Mouse (Mus musculus): Measurements from ENCODE around the gene Arhgap31. TPM values are rescaled to one million over a fixed set of nuclear protein-coding genes. Genes with fewer than 3 reads are reported as not detected.
A peak's percentile ranks its signal among the peaks of the same experiment; 100 is the strongest.

The Arhgap31 gene
- polyA plus RNA-seq, 1 experiment from 2014 or later, result 36.1 TPM

DNA sequence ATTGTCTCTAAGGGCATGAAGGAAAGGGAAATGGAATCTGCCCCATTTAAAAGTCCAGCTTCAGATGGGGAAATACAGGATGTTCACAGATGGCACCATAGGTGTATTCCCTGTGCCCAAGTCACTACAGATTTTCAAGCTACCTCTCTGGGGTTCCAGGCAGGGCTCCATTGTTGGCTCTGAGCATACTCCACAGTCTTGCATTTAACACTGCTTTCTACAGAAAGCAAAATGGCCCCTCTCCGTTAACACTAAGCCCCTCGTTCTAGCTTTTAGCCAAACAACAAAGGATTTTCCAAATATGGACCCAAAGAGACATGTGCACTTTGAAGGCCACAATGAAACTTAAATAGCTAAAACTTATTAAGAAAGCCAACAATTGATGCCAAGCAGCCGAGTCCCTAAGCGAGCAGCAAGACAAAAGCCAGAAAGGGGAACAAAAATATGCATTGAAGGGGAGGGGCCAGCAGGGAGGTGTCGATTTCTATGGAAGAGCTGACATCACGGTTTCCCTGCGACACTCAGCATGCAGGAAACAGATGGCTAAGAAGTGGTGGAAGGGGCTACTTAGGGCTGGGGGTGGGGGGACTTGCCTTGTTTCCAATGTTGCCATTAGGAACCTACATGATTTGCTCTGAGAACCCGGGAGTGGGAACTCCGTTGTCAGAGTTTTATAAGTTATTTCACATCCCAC lies 11.4 kb downstream of the Arhgap31 start:
- Histone ChIP-seq H3K27ac (peak overlapping the region; percentile 68), H3K27me3 (no peaks in the 10 kb centered on the region), H3K4me1 (replicated peaks) (peaks cover 69% of the 10 kb centered on the region), H3K36me3 (peaks cover 5% of the 10 kb centered on the region; the same call in 1 of the 2 replicates), H3K9me3 (replicated peaks) (no peaks in the 10 kb centered on the region), H3K4me2 (peak overlapping the region; percentile 37), H3K4me3 (no peak overlapping the region), H3K9ac (no peak overlapping the region)
- ATAC-seq (replicated peaks; ENCODE audit: insufficient number of reproducible peaks, insufficient read depth, low FRiP score, low read depth), result no peak; the same call in 1 of the 2 replicates
- WGBS, result 21% methylated on average over 9 of the region's 9 CpGs

DNA sequence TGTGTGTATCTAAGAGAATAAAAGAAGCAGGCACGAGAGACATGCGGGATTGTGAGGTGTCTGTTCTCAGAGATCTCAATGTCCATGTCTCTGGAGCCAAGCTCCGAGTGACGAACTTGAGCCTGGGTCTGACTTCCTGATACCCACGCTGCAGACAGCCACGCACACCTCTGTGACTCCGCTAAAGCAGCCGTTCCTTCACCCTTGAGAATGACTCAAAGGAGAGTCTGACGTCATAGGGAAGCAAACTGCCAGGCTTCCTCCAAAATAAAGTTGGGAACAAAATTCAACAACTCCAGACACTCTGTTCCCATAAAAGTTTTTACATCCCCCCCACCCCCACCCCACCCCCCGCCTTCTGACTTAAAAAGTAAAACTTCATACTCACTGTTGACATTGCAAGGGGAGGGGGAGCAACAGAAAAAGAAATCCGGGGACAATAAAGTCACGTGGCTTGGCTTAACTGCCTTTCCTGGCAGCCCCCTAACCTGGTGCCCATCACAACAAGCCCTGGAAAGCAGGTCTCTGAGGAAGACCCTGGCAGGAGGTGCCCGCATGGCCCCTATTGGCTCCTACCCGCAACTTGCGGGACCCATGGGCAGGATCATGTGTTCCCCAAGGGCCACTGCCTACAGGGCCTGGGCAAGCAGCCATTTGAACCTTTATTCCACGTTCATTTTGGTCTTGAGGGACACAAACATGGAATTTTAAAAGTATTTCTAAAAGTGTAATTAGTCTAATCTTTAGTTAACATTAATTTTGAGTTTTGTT lies 12.5 kb downstream of the Arhgap31 start:
- Histone ChIP-seq H3K9ac (no peak overlapping the region), H3K27ac (peak overlapping the region; percentile 46), H3K27me3 (no peaks in the 10 kb centered on the region), H3K36me3 (peaks cover 5% of the 10 kb centered on the region; the same call in 1 of the 2 replicates), H3K4me1 (replicated peaks) (peaks cover 62% of the 10 kb centered on the region), H3K4me3 (no peak overlapping the region), H3K4me2 (peak overlapping the region; percentile 6), H3K9me3 (replicated peaks) (no peaks in the 10 kb centered on the region)
- ATAC-seq (replicated peaks; ENCODE audit: insufficient number of reproducible peaks, insufficient read depth, low FRiP score, low read depth), result 0 out of 2 replicates have a peak, but pooled peaks have one; percentile 24
- 55% methylated on average over 16 of the region's 16 CpGs for WGBS

- Histone ChIP-seq H3K36me3 (peaks cover 14% of the 10 kb centered on the region; the same call in 1 of the 2 replicates), H3K4me1 (replicated peaks) (peaks cover 35% of the 10 kb centered on the region), H3K27ac (no peak overlapping the region), H3K4me3 (no peak overlapping the region), H3K9me3 (replicated peaks) (no peaks in the 10 kb centered on the region), H3K27me3 (no peaks in the 10 kb centered on the region), H3K9ac (no peak overlapping the region), H3K4me2 (no peak overlapping the region)
- no peak for ATAC-seq (replicated peaks; ENCODE audit: insufficient number of reproducible peaks, insufficient read depth, low FRiP score, low read depth)
- WGBS, result 87% methylated on average over 5 of the region's 5 CpGs
These were observed 15.5 kb downstream of the Arhgap31 start for GRCm38 (mm10) chr16:38697611-38698010.

- H3K36me3 ChIP-seq, result peaks cover 21% of the 10 kb centered on the region
These were observed 17.5 kb downstream of the Arhgap31 start for GRCm38 (mm10) chr16:38695557-38695956.

GRCm38 (mm10) chr16:38694906-38695540 lies 18.1 kb downstream of the Arhgap31 start:
- no peak for ATAC-seq (replicated peaks; ENCODE audit: insufficient number of reproducible peaks, insufficient read depth, low FRiP score, low read depth)
- Histone ChIP-seq H3K27me3 (no peaks in the 10 kb centered on the region), H3K27ac (no peak overlapping the region), H3K4me2 (no peak overlapping the region), H3K9me3 (replicated peaks) (no peaks in the 10 kb centered on the region), H3K36me3 (peaks cover 21% of the 10 kb centered on the region), H3K4me3 (no peak overlapping the region), H3K9ac (no peak overlapping the region), H3K4me1 (replicated peaks) (peaks cover 26% of the 10 kb centered on the region)
- 82% methylated on average over 6 of the region's 6 CpGs for WGBS

More at GRCm38 (mm10) chr16:38695557-38695956, 17.5 kb downstream of the Arhgap31 start:
- Histone ChIP-seq H3K9ac (no peak overlapping the region), H3K4me2 (no peak overlapping the region), H3K27me3 (no peaks in the 10 kb centered on the region), H3K9me3 (replicated peaks) (no peaks in the 10 kb centered on the region), H3K4me1 (replicated peaks) (peaks cover 26% of the 10 kb centered on the region), H3K27ac (no peak overlapping the region), H3K4me3 (no peak overlapping the region)
- no peak for ATAC-seq (replicated peaks; ENCODE audit: insufficient number of reproducible peaks, insufficient read depth, low FRiP score, low read depth)
- WGBS, result 78% methylated on average over 5 of the region's 5 CpGs

- H3K9ac ChIP-seq, result no peak overlapping the region
- H3K4me3 ChIP-seq, result no peak overlapping the region
- peak overlapping the region; percentile 61; the same call in 1 of the 2 replicates for H3K27ac ChIP-seq
- H3K27me3 ChIP-seq, result no peaks in the 10 kb centered on the region
- H3K4me1 ChIP-seq (replicated peaks), result peaks cover 47% of the 10 kb centered on the region
- H3K9me3 ChIP-seq (replicated peaks), result no peaks in the 10 kb centered on the region
- no peak overlapping the region for H3K4me2 ChIP-seq
- peaks cover 24% of the 10 kb centered on the region for H3K36me3 ChIP-seq
- WGBS, result 80% methylated on average over 5 of the region's 5 CpGs
- no peak for ATAC-seq (replicated peaks; ENCODE audit: insufficient number of reproducible peaks, insufficient read depth, low FRiP score, low read depth)
These were observed 22.6 kb downstream of the Arhgap31 start for GRCm38 (mm10) chr16:38690501-38690900.

DNA sequence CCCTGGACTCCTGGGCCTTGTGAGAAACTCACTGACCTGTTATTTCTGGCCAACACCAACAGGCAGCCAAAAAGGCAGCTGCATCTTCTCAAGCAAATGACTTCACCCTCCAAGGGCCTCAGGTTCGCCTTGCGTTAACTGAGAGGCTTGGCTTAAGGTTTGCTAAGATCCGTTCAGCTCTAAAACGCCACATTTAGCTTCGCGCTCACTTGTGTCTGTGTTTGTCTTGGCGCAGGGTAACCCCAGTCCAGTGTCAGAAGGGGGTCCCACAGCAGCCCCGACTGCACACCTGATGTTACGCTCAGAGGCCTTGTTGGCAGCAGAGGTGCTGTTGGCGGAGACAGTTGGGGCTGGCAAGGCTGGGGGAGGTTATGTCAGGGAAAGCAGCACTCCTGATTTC lies 23.3 kb downstream of the Arhgap31 start:
- Histone ChIP-seq H3K9ac (no peak overlapping the region), H3K4me3 (no peak overlapping the region), H3K9me3 (replicated peaks) (no peaks in the 10 kb centered on the region), H3K27ac (peak overlapping the region; percentile 61), H3K4me1 (replicated peaks) (peaks cover 47% of the 10 kb centered on the region), H3K36me3 (peaks cover 24% of the 10 kb centered on the region), H3K4me2 (no peak overlapping the region), H3K27me3 (no peaks in the 10 kb centered on the region)
- peak; percentile 36; the same call in 1 of the 2 replicates for ATAC-seq (replicated peaks; ENCODE audit: insufficient number of reproducible peaks, insufficient read depth, low FRiP score, low read depth)
- 59% methylated on average over 10 of the region's 10 CpGs for WGBS

DNA sequence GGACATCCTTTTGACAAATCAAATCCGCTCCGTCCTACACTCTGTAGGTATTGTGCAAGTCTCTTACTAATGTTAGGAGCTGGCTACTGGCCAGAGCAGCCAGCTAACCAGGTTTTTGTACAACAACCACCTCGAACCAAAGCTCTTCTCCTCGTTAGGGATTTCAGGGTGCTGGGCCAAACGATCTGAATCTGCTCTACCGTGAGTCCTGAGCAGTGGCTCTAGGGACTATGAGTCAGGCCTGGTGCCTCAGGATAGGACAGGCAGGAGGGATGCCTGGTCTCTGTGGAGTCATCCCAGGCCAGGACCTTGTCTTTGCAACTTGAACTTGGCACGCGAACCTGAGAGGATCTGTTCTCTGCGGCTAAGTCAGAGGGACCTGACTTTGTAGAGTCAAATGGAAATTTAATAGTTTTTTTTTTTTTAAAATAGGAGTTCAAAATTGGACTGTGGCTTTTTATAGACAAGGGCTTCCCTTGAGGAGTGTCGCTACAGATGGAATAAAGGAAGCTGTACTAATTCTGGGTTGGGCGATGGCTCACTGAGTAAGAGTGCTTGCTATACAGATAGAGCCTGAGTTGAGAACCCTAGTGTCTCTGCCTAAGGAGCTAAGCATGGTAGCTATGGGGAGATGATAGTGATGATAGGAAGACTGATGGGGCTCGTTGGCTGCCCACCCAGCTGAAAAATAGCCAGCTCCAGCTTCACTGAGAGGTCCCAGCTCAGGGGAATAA lies 24.4 kb downstream of the Arhgap31 start:
- peak overlapping the region; percentile 83 for H3K27ac ChIP-seq
- ATAC-seq (replicated peaks; ENCODE audit: insufficient number of reproducible peaks, insufficient read depth, low FRiP score, low read depth), result no peak; the same call in 1 of the 2 replicates
- WGBS, result 47% methylated on average over 12 of the region's 12 CpGs

DNA sequence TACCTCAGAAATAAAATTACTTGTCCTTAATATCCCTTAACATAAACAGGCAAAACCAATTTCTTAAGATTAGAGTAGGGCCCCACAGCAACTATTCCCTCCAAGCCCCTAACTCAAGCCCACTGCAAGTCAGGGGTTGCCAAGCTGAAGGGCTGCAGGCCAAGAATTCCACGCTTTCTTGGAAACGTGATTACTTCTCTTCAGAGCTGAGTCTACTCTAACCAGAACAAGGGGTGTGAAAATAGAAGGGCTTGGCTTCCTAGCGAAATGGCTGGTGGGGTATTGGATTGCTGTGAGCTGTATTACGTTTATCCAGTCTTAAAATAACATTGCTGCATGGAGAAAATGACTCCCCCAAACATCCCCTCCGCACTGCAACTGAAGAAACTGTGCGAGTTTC lies 25.4 kb downstream of the Arhgap31 start:
- no peaks in the 10 kb centered on the region for H3K9me3 ChIP-seq (replicated peaks)
- peak overlapping the region; percentile 83 for H3K27ac ChIP-seq
- no peak overlapping the region for H3K9ac ChIP-seq
- 0 out of 2 replicates have a peak, but pooled peaks have one; percentile 45 for ATAC-seq (replicated peaks; ENCODE audit: insufficient number of reproducible peaks, insufficient read depth, low FRiP score, low read depth)
- H3K4me2 ChIP-seq, result peak overlapping the region; percentile 19
- H3K36me3 ChIP-seq, result peaks cover 15% of the 10 kb centered on the region
- WGBS, result 26% methylated on average over 6 of the region's 6 CpGs
- no peak overlapping the region for H3K4me3 ChIP-seq
- H3K4me1 ChIP-seq (replicated peaks), result peaks cover 54% of the 10 kb centered on the region
- no peaks in the 10 kb centered on the region for H3K27me3 ChIP-seq

More for the DNA sequence above, 24.4 kb downstream of the Arhgap31 start:
- H3K4me3 ChIP-seq, result no peak overlapping the region
- peaks cover 47% of the 10 kb centered on the region for H3K4me1 ChIP-seq (replicated peaks)
- peaks cover 22% of the 10 kb centered on the region for H3K36me3 ChIP-seq
- peak overlapping the region; percentile 19; the same call in 1 of the 2 replicates for H3K4me2 ChIP-seq
- H3K27me3 ChIP-seq, result no peaks in the 10 kb centered on the region
- no peak overlapping the region for H3K9ac ChIP-seq
- H3K9me3 ChIP-seq (replicated peaks), result no peaks in the 10 kb centered on the region

DNA sequence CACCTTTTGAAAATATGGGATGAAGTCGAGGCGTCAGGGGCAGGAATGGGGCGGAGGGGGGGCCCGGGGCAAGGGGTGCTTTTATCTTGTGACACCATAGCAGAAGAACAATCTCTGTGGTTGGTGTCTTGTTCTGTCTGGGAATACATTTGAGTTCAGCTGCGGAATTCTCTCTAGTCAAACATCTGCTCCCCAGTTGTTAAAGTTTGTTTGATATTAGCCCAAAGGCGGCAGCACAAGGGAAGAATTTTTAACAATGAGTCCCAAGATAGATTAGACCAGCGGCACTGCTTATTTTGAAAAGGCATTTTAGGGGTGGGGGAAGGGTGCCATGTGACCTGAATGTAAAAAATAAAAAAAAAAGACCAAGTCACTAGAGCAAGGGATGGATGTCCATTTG lies 30.0 kb downstream of the Arhgap31 start:
- ATAC-seq (replicated peaks; ENCODE audit: insufficient number of reproducible peaks, insufficient read depth, low FRiP score, low read depth), result no peak
- WGBS, result 51% methylated on average over 7 of the region's 7 CpGs
- Histone ChIP-seq H3K9me3 (replicated peaks) (no peaks in the 10 kb centered on the region), H3K27ac (no peak overlapping the region), H3K27me3 (no peaks in the 10 kb centered on the region), H3K36me3 (peaks cover 8% of the 10 kb centered on the region; the same call in 1 of the 2 replicates), H3K4me2 (no peak overlapping the region), H3K4me1 (replicated peaks) (peaks cover 48% of the 10 kb centered on the region), H3K9ac (no peak overlapping the region), H3K4me3 (no peak overlapping the region)
